Mouse (Mus musculus): ENCODE measurements around the gene 1810009A15Rik.

DNA sequence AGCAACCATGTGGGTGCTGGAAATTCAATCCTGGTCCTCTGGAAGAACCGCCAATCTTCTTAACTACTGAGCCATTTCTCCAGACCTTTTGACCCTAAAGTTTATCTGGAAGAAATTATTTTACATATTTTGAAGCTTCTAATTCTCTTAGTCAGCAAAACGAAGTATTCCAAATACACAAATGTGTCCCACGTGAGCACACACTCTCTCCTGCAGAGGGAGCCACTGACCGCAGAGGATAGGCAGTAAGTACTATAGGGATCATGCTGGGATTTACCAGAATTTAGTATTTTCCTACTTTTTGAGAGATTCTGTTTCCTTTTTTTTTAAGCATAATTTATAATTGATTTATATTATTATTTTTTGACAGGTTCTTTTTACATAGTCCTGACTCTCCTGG lies 31.0 kb upstream of the 1810009A15Rik start:
- TF ChIP-seq UBTF (IDR thresholded peaks at IDR 0.05; ENCODE audit: borderline replicate concordance, insufficient read depth, low read depth, low read length) (no peak), POLR2A (IDR thresholded peaks at IDR 0.05; ENCODE audit: control insufficient read depth in 1 of 2, insufficient read depth in 1 of 2, low read depth in 1 of 2, low read length in 2 of 2, poor library complexity in 1 of 2) (no peak), CTCF (IDR thresholded peaks at IDR 0.05 in 2 of 3, conservative IDR thresholded peaks at IDR 0.05 in 1 of 3; ENCODE audit: control insufficient read depth in 1 of 3, insufficient read depth in 1 of 3, low read depth in 2 of 3, low read length in 3 of 3, poor library complexity in 1 of 3, severe bottlenecking in 1 of 3) (peak; percentile 73 to 85 (median 78)), EP300 (IDR thresholded peaks at IDR 0.05; ENCODE audit: low read depth in 1 of 2, low read length in 2 of 2) (no peak), BHLHE40 (IDR thresholded peaks at IDR 0.05; ENCODE audit: borderline replicate concordance, low read depth, low read length) (peak; percentile 75; the same call in 1 of the 2 replicates), RCOR1 (IDR thresholded peaks at IDR 0.05; ENCODE audit: low read depth, low read length) (no peak), JUND (IDR thresholded peaks at IDR 0.05; ENCODE audit: low read depth, low read length) (no peak), MXI1 (IDR thresholded peaks at IDR 0.05; ENCODE audit: low read depth, low read length) (peak; percentile 64; the same call in 1 of the 2 replicates), CHD1 (IDR thresholded peaks at IDR 0.05; ENCODE audit: low read depth, low read length) (no peak), NRF1 (IDR thresholded peaks at IDR 0.05; ENCODE audit: insufficient read depth, low read depth, low read length, poor library complexity, severe bottlenecking) (no peak), USF1 (IDR thresholded peaks at IDR 0.05; ENCODE audit: low read depth, low read length) (peak; percentile 88)
